Mouse (Mus musculus) spleen, adult 18-20 months (tissue): Measurements from ENCODE around the gene Casp2.

Experiments
- DNase-seq, 2 experiments: peaks; one replicate each; pipeline ENCODE4 v3.0.0; 2022; ENCODE audit warnings: mixed read lengths in 2 of 2

The Casp2 gene

GRCm38 (mm10) chr6:42264626-42265312 lies at the start of gene Casp2:
Casp2 (plus strand) TSS chr6:42264985.
- peak; percentile 95 to 96 for DNase-seq

- DNase-seq = no peak
Measured at GRCm38 (mm10) chr6:42215028-42215427, 49.8 kb upstream of the Casp2 start, which contains the start of gene Tas2r144. Tas2r144 (plus strand) TSS chr6:42215328.

- DNase-seq = no peak
Measured at GRCm38 (mm10) chr6:42222286-42222685, 42.5 kb upstream of the Casp2 start.

GRCm38 (mm10) chr6:42225046-42225445 lies 39.7 kb upstream of the Casp2 start:
- no peak for DNase-seq

- DNase-seq = peak; percentile 21 to 65
Measured at GRCm38 (mm10) chr6:42227240-42228101, 37.3 kb upstream of the Casp2 start.

GRCm38 (mm10) chr6:42229610-42230009 lies 35.2 kb upstream of the Casp2 start:
- DNase-seq = no peak

GRCm38 (mm10) chr6:42231191-42231590 lies 33.6 kb upstream of the Casp2 start:
- no peak for DNase-seq

GRCm38 (mm10) chr6:42237276-42237805 lies 27.4 kb upstream of the Casp2 start:
- DNase-seq = no peak

GRCm38 (mm10) chr6:42241311-42242045 lies 23.3 kb upstream of the Casp2 start:
- no peak for DNase-seq

- peak; percentile 76 to 78 for DNase-seq
Measured at GRCm38 (mm10) chr6:42245711-42246353, 19.0 kb upstream of the Casp2 start, which contains the start of gene Gstk1. Gstk1 (plus strand) TSS chr6:42245935.

GRCm38 (mm10) chr6:42247173-42247572 lies 17.6 kb upstream of the Casp2 start:
- no peak for DNase-seq

- DNase-seq = no peak
Measured at GRCm38 (mm10) chr6:42247981-42248380, 16.8 kb upstream of the Casp2 start.

GRCm38 (mm10) chr6:42251791-42252190 lies 13.0 kb upstream of the Casp2 start:
- DNase-seq = no peak

GRCm38 (mm10) chr6:42253103-42253502 lies 11.7 kb upstream of the Casp2 start:
- DNase-seq = no peak

- peak; percentile 48 to 65 for DNase-seq
Measured at GRCm38 (mm10) chr6:42257303-42257863, 7.4 kb upstream of the Casp2 start.

- no peak for DNase-seq
Measured at GRCm38 (mm10) chr6:42260430-42260829, 4.4 kb upstream of the Casp2 start.

- no peak for DNase-seq
Measured at GRCm38 (mm10) chr6:42261524-42262170, 3.1 kb upstream of the Casp2 start, which contains the start of gene Tmem139. Tmem139 (plus strand) TSS chr6:42261970.

- DNase-seq = no peak
Measured at GRCm38 (mm10) chr6:42265391-42266330, 876 bp downstream of the Casp2 start.

GRCm38 (mm10) chr6:42270817-42271216 lies 6.0 kb downstream of the Casp2 start:
- no peak for DNase-seq

GRCm38 (mm10) chr6:42276151-42276550 lies 11.4 kb downstream of the Casp2 start:
- no peak for DNase-seq
